Mouse (Mus musculus) cortical plate, adult 2 months (tissue): ENCODE data around the gene Gnb1. TPM values are rescaled to one million over a fixed set of nuclear protein-coding genes. Genes with fewer than 3 reads are reported as not detected.

Experiments
- H3K27ac ChIP-seq: fragments of 200-500 bp; 2 replicates; pipeline ENCODE4 v1.5.1; 2012; ENCODE audit warnings: low read length, control low read depth, inconsistent platforms; ENCODE audit not compliant: insufficient read depth
- H3K4me1 ChIP-seq: fragments of 200-500 bp; 2 replicates; pipeline ENCODE4 v1.6.1; 2011; ENCODE audit warnings: low read length; ENCODE audit not compliant: control insufficient read depth, insufficient read depth
- H3K4me3 ChIP-seq: fragments of 200-500 bp; 2 replicates; pipeline ENCODE4 v1.5.1; 2011; ENCODE audit warnings: mild to moderate bottlenecking, low read length, control low read depth; ENCODE audit not compliant: insufficient read depth
- CTCF ChIP-seq: fragments of 200-500 bp; IDR thresholded peaks from 2 replicates; pipeline ENCODE4 v1.5.1; 2011; ENCODE audit warnings: mild to moderate bottlenecking, control low read depth, low read length; ENCODE audit not compliant: insufficient read depth; ENCODE audit errors: extremely low read depth
- POLR2A ChIP-seq: fragments of 200-500 bp; IDR thresholded peaks from 2 replicates; pipeline ENCODE4 v1.6.1; 2011; ENCODE audit warnings: mild to moderate bottlenecking, low read length, control low read depth; ENCODE audit not compliant: insufficient read depth; ENCODE audit errors: extremely low read depth
- polyA plus RNA-seq: library from polyadenylated mRNA; depleted of rRNA; stranded (reverse); fragments of >200 nt; gene quantifications from 2 replicates; pipeline ENCODE4 v1.2.3, GENCODE M21; 2012

Gnb1 gene
- polyA plus RNA-seq, 1 experiment: 733 TPM

- no peak for TF ChIP-seq POLR2A
- TF ChIP-seq CTCF: no peak
- Histone ChIP-seq H3K4me1 (no peaks in the 10 kb centered on the region), H3K4me3 (no peak overlapping the region), H3K27ac (no peak overlapping the region)
Observed at GRCm38 (mm10) chr4:155571442-155571841, 80.3 kb downstream of the Gnb1 start.

- no peak overlapping the region for H3K4me3 ChIP-seq
- H3K4me1 ChIP-seq: no peaks in the 10 kb centered on the region
- no peak overlapping the region for H3K27ac ChIP-seq
- TF ChIP-seq POLR2A: no peak
- no peak for TF ChIP-seq CTCF
Observed at GRCm38 (mm10) chr4:155573155-155573554, 82.0 kb downstream of the Gnb1 start.

DNA sequence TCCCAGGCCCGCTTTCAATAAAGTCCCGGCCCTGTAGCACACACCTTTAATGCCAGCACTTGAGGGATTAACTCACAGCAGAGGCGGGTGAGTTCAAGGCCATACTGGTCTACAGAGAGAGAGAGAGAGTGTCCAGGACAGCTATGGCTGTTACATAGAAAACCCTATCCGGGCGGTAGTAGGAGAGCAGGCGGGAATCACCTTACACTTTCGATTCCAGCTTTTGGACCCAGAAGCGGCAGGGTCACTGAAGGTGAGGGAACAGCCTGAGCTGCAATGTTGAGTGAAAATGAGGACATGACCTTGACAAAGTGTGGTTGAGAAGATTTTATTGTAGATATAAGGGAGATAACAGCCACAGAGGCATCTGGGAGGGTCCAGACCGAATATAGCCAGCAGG is 82.7 kb downstream of the Gnb1 start:
- TF ChIP-seq CTCF (no peak), POLR2A (no peak)
- H3K4me3 ChIP-seq: no peak overlapping the region

DNA sequence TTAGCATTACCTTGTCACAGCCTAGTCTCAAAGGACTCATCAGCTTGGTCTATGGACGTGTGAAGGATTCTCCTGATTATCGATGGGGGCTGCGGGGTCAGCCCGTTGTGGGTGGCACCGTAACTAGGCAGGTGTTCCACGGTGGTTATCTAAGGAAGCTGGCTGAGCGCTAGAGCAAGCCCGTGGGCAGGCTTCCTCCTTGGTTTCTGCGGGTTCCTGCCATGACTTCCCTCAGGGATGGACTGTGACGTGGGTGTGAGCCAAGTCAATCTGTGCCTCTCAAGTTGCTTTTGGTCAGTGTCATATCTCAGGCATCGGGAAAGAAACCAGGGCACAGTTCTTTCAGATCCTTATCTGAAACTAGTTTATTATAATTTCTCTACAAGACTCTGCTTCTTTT is 83.8 kb downstream of the Gnb1 start:
- Histone ChIP-seq H3K4me3 (no peak overlapping the region), H3K4me1 (no peaks in the 10 kb centered on the region), H3K27ac (no peak overlapping the region)
- TF ChIP-seq POLR2A (no peak), CTCF (no peak)

More for the DNA sequence above, 82.7 kb downstream of the Gnb1 start:
- H3K4me1 ChIP-seq: no peaks in the 10 kb centered on the region
- no peak overlapping the region for H3K27ac ChIP-seq

DNA sequence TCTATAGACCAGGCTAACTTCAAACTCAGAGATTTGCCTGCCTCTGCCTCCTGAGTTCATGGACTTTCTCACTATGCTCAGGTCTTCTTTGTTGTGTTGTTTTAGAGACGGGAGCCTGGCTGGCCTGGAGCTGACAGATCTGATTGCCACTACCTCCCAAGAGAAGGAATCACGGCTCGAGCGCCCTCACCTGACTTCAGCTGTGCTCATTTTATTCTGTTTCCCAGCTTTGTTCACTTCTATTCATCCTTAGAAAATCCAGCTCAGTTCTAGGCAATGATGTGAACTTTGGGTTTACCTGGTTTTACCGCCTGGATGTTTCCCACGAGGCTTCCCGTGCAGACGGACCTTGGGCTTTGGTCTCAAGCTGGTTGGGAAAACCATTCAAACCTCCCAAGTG is 84.4 kb downstream of the Gnb1 start:
- no peaks in the 10 kb centered on the region for H3K4me1 ChIP-seq
- no peak for TF ChIP-seq CTCF
- TF ChIP-seq POLR2A: no peak
- H3K4me3 ChIP-seq: no peak overlapping the region
- no peak overlapping the region for H3K27ac ChIP-seq

- no peak for TF ChIP-seq CTCF
- no peak for TF ChIP-seq POLR2A
- Histone ChIP-seq H3K4me1 (no peaks in the 10 kb centered on the region), H3K27ac (no peak overlapping the region), H3K4me3 (no peak overlapping the region)
Observed at GRCm38 (mm10) chr4:155577132-155577531, 86.0 kb downstream of the Gnb1 start.

DNA sequence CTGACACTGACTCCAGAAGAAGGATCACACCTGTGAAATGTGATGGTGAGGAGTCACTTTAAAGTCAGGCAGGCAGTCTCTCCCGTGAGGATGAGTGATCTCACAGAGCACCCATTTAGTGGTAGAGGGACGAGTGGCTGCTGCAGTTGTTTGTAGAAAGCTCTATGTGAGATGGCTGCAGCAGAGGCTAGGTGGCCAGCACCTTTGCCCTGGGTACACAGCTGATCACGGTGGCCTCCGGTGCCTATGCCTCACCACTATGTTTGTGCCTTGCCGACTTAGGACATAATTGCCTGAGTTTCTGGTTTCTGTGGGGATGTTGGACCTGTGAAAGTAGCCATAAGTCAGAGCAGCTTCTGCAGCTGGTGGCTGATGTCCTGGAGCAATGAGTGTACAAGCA is 86.6 kb downstream of the Gnb1 start:
- no peak overlapping the region for H3K27ac ChIP-seq
- TF ChIP-seq POLR2A (no peak), CTCF (no peak)
- H3K4me1 ChIP-seq: no peaks in the 10 kb centered on the region
- H3K4me3 ChIP-seq: no peak overlapping the region

DNA sequence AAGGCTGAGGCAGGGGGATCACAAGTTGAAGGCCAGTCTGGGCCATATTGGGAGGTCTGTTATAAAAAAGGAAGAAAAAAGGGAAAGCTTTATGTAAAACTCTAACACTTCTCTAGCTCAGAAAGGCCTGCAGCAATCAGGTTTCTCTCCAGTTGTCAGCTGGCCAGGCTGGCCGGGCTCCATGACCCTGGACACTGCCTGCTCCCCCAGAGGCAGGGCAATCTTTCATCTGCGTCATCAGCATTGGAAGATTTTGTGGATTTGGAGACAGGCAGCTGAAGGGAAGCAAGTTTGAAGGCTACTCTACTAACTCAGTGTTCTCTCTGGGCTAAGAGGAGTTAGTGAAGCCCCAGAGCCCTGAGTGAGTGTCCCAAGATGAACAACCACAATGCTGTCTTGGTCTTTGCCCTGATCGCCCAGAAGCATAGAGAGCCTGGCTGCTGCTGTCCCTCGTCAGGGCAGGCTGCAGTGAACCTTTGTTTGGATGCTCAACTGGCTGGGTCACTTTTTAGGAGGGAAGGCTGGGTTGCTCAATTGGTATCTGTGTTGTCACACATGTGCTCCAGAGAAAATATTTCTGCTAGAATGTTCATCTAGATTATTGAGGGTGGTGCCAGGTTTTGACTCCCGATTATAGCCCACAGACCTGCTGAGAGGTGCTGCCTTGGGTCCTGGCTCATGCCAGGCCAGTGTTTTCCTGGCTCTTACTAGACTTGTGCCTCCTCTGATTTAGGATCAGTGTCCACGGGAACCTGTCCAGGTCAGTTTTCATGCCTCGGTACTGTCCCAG is 87.4 kb downstream of the Gnb1 start:
- Histone ChIP-seq H3K27ac (no peak overlapping the region), H3K4me3 (no peak overlapping the region), H3K4me1 (no peaks in the 10 kb centered on the region)
- TF ChIP-seq CTCF: no peak
- no peak for TF ChIP-seq POLR2A

DNA sequence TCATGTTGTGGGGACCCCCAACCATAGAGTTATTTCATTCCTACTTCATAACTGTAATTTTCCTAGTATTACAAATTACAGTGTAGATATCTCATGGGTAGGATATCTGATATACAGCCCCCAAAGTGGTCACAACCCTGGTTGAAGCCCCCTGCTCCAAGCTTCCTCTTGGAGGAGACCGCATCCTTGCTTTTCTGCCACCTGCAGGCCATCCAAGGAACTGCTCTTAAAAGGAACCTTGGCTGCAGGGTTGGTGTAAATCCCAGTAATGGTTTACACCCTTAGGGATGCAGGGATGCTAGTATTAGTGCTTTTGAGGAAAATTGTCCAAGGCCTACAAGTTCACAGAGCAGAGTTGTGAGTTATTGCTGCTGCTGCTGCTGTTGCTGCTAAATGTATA is 89.3 kb downstream of the Gnb1 start:
- H3K4me3 ChIP-seq: no peak overlapping the region
- TF ChIP-seq CTCF: peak; percentile 73
- TF ChIP-seq POLR2A: no peak
- H3K4me1 ChIP-seq: no peaks in the 10 kb centered on the region
- no peak overlapping the region for H3K27ac ChIP-seq

GRCm38 (mm10) chr4:155582279-155582905 is 91.2 kb downstream of the Gnb1 start:
- H3K27ac ChIP-seq: no peak overlapping the region
- no peak overlapping the region for H3K4me3 ChIP-seq
- TF ChIP-seq CTCF (no peak), POLR2A (no peak)
- no peaks in the 10 kb centered on the region for H3K4me1 ChIP-seq
